Mouse (Mus musculus) layer of hippocampus, adult 9-10 months (tissue): ENCODE measurements around the gene Orai2.
"Not testable (repeated sequence)": the region's sequence is repeated elsewhere in the genome, so short reads cannot be mapped to it uniquely, and the experiment has no call there.

ENCODE experiments used
- DNase-seq: peaks from one replicate; pipeline ENCODE4 v3.0.0; 2022; ENCODE audit warnings: low spot score

Gene Orai2

DNA sequence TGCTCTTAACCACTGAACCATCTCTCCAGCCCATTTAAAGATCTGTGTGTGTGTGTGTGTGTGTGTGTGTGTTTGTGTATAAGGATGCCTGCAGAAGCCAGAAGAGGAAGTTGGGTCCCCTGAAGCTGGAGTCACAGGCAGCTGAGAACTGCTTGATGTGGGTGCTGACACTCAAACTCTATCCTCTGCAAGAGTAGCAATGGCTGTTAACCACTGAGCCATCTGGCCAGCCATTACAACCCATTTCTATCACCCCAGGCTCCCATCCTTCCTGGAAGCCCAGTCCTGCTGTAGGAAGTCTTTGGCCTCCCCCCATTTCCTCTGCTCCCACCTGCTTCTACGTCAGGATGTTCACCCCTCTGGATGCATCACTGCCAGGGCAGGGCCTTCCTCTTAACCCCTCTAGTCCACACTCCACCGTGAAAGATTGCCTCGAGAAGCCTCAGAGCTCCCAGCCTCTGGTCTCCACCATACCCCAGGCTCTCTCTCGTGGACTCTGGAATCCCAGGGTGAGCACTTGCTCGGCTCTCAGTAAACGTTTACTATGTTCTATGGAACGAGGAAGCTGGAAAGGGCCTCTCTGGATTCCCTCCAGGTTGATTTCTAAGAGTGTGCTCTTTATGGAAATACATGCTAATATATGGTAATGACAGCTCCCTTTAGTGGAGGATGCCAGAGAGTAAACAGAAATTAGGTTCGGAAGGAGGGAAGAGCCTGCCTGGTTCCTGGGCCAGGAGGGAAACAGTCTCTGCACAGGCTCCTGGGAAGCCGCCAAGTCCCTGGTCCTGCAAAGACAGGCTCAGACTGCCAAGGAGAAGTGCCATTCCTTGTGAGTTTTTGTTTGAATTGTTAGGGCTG lies 3.3 kb upstream of the Orai2 start:
- no peak for DNase-seq

- no peak for DNase-seq
Measured at GRCm38 (mm10) chr5:136172939-136173338, 2.4 kb upstream of the Orai2 start.

GRCm38 (mm10) chr5:136171363-136172341 lies 1.1 kb upstream of the Orai2 start:
- DNase-seq = no peak

- no peak for DNase-seq
Measured at GRCm38 (mm10) chr5:136169626-136170511, 644 bp downstream of the Orai2 start.

DNA sequence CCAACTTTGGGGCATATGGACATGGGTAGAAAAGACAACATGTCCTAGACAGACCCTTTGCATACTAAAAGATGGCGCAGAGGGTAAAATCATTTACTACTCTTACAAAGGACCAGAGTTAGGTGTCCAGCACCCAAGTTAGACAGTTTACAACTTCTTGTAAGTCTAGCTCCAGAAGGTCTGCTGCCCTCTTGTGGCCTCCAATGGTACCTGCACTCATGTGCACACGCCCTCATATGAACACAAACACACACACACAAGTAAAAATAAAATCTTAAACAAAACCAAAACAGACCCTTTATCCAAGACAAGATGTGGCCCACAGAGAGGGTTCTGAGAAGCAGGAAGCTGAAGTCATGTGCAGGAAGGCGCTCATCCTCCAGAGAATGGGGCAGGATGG lies 2.4 kb downstream of the Orai2 start:
- no peak for DNase-seq

DNA sequence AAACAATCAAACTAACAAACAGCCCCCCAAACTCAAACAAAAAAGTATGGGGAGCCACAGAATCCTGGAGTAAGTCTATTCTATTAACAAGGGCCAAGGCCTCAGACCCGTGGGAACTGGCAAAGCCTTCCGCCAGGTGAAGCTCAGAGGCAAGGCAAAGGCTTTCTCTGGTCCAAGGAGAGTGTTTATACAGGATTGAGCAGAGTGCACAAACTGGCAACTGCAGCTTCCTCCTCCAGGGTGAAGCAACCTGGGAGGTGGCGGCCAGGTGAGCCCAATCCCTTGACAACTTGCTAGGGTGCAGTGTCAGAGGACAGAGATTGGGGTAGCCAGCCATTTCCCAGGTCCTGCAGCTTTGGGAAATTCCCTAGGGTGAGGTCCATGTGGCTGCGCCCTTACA lies 3.2 kb downstream of the Orai2 start:
- no peak for DNase-seq

DNA sequence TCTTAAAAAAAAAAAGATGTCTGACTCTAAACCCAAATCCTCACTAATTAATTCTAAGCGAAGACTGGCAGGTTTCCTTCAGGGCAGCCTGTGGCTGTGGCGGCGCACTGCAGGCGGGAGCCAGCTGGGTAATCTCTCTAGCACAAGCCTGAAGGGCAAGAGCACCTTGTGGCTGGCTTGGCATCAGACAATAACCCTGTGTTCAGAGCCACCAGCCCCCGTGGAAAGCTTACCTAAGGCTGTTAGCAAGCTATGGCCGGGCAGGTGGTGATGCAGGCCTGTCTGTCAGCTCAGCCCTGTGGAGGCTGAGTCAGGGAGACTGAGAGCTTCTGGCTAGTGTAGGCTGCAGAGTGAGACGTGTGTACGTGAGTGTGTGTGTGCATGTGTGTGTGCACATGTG lies 5.3 kb downstream of the Orai2 start:
- DNase-seq = no peak

DNA sequence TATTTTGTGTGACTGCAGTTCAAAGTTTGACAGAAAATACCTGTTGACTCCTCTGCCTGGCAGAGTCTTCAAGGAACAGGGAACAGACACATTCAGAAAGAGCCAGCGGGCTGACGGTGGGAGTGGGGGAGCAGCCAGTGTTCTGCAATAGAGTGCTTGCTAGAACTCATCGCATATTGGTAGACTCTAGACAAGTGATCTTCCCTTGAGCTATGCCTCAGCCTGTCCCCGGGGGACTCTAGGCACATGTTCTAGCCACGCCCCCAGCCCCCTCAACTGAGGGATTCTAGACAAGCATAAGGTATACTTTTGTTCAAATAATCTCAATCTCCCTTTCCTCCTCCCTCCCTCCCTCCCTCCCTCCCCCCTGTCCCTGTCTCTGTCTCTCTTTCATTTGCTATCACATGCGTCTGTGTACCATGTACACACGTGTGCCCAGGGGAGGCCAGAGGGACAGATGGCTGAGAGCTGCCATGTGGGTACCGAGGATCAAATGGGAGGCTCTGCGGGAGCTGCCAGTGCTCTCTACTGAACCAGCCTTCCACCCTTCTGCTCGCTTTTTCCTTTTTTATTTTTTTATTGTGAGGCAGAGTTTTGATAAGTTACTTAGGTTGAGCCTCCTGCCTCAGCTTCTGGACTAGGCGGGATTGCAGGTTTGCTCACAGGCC lies 6.6 kb downstream of the Orai2 start:
- DNase-seq = no peak

- DNase-seq = not testable (repeated sequence)
Measured at GRCm38 (mm10) chr5:136160084-136160483, 10.4 kb downstream of the Orai2 start.

DNA sequence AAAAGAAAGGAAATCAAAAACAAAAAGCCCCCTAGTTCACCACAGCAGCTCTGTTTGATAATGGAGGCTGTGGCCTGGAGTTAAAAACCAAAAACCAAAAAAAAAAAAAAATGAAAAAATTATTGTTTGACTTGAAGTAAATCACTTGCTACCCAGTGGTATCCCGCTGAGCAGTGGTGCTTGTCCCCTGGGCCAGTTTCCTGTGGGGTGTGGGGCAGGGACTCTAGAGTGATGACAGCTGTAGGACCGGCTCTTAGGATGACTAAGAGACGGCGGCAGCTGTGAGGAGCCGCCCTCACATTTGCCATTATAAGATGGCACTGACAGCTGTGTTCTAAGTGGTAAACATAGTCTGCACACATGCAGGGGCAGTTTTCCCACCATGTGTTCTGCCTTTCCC lies 15.1 kb downstream of the Orai2 start:
- DNase-seq = no peak

GRCm38 (mm10) chr5:136152365-136152764 lies 18.1 kb downstream of the Orai2 start:
- no peak for DNase-seq

GRCm38 (mm10) chr5:136149134-136149576 lies 21.4 kb downstream of the Orai2 start:
- DNase-seq = not testable (repeated sequence)

GRCm38 (mm10) chr5:136147704-136148103 lies 22.8 kb downstream of the Orai2 start:
- DNase-seq = no peak

GRCm38 (mm10) chr5:136146936-136147335 lies 23.6 kb downstream of the Orai2 start:
- DNase-seq = no peak

DNA sequence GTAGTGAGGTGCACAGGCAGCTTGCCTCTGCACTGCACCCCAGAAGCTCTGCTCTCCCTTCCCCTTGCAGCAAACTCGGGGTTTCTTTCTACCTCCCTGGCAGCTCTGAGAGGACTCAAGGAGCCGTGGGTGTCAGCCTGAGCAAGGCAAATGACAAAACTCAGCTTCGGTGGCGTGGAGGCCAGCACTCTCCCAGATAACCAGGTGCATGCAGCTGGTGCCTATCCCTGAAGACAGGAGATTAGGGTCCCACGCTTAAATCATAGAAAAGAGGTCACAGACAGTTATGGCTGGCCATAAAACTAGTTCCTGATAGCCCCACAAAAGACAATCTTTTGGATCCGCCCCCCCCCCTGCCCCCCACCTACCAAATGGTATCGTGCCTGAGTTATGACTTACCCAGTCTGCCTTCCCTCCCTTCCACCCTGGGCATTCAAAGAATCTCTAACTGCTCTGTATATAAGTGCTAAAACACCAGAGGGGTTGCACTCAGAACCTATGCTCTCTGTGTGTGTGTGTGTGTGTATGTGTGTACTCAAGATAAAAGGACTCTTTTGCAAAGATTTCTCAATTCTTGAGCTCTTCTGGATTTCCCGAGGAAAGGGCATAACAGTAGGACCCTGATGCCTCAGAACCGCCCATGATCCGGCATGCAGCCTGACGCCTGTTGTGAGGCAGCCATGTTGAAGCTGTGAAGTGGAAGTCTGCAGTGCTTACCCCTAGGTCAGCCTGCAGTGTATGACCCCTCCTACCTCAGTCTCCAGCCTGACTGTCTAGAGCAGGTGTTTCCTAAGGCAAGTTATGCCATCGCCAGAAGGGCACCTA lies 25.7 kb downstream of the Orai2 start:
- DNase-seq = no peak

DNA sequence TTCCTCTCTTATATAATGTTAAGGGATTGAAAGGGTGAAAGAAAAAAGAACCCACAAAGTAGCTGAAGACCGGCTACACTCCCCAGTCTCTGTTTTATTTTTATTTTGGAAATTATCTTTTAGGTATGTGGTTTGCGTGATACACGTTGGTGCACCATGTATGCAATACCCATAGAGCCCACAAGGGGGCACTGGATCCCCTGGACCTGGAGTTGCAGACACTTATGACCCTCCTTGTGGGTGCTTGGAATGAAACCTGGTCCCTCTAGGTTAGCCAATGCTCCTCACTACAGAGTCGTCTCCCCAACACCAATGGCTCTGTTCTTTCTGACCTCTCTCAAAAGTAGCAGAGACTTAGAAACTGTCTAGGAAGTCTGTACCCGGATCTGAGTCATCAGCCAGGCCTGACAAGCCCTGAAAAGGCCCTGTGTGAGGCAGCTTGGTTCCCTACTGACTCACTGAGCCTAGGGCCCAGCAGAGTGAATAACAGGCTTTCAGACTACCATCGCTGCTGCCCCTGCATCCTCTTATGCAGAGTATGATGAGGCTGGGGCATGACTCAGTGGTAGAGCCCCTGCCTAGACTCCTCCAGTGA lies 27.3 kb downstream of the Orai2 start:
- DNase-seq = no peak

DNA sequence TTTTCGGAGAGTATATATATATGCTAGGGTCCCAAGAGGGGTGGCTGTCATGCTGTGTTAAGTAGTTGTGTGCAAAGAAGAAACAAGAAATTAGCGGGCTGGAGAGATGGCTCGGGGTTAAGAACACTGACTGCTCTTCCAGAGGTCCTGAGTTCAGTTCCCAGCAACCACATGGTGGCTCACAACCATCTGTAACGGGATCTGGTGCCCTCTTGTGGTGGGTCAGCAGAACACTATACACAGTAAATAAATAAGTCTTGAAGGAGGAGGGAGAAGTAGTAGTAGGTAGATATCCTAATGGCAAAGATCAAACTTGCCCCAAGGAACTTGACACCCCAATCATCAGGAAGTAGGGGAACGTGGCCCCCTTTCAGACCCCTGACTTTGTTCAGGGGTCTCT lies 27.8 kb downstream of the Orai2 start:
- DNase-seq = no peak

DNA sequence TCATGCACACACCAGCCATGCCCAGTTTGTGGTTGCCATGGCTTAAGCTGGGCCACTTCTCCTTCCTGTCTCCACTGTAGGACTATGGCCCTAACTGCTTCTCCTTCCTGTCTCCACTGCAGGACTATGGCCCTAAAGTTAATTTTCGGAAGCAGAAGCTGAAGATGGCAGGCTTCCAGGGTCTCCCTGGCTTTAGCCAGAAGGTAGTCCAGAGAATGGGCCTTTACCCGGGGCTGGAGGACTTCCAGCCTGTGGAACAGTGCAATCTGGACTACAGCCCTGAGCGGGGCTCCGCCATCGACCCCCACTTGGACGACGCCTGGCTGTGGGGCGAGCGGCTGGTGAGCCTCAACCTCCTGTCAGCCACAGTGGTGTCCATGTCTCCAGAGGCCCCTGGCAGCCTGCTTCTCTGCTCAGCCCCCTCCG lies 30.4 kb downstream of the Orai2 start:
- DNase-seq = no peak

DNA sequence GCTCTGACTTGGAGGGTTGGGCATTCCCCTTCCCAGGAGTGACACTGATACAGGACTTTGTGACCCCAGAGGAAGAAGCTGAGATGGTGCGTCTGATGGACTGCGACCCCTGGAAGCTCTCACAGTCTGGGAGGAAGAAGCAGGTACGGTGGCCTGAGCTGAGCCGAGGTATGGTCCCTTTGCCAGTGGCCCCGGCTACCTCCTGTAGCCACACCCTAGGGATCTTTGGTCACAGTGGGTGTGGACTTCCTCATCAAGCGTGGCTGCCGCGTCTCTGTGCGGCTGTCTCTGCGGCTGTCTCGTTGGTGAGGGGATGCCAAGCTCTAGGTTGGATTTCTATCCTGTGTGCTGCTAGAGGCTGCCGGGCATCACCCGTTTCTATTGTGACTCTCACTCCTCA lies 31.1 kb downstream of the Orai2 start:
- no peak for DNase-seq
